Mouse (Mus musculus) liver, adult 2 months (tissue): ENCODE data around the gene Bbip1.

ENCODE experiments used
- CTCF ChIP-seq: fragments of 200-500 bp; IDR thresholded peaks from 2 replicates; pipeline ENCODE4 v1.5.1; 2011; ENCODE audit warnings: low read depth, low read length, control low read depth
- POLR2A ChIP-seq: fragments of 200-500 bp; IDR thresholded peaks from 2 replicates; pipeline ENCODE4 v1.6.1; 2011; ENCODE audit warnings: low read length, control low read depth; ENCODE audit not compliant: insufficient read depth; ENCODE audit errors: extremely low read depth

GRCm38 (mm10) chr19:53929218-53929617, 15.2 kb downstream of the Bbip1 start:
- no peak for TF ChIP-seq CTCF
- TF ChIP-seq POLR2A = no peak
